Comparison of ENCODE assay signal across 8 mouse cellular contexts in genomic region chr2:27887461-27888264, GRCm38 (mm10). TPM values are rescaled to one million over a fixed set of nuclear protein-coding genes. Genes with fewer than 3 reads are reported as not detected.
DNase-seq lines count a peak whose midpoint lies in the region; ATAC-seq and TF ChIP-seq lines count a peak whose summit lies in the region.

No protein-coding gene starts in this region.

- peak; percentile 47 for DNase-seq in retina, embryonic 14.5 days (ENCODE audit: low spot score)
- no peak for DNase-seq in retina, postnatal 1 day
- no peak for DNase-seq in heart, embryonic 10.5 days (ENCODE audit: low spot score)
- DNase-seq in kidney, postnatal 14 days: peak; percentile 44
- no peak for DNase-seq in midbrain, postnatal 0 days (ENCODE audit: low spot score)
- no peak for DNase-seq in thymus, adult 2 months
- DNase-seq in natural killer cell, adult 2 months (ENCODE audit: low spot score in 2 of 2): no peak

- WGBS in heart, embryonic 10.5 days: 20% methylated on average over 11 of the region's 11 CpGs
- WGBS in midbrain, postnatal 0 days: 24% methylated on average over 11 of the region's 11 CpGs
- 41% methylated on average over 11 of the region's 11 CpGs for WGBS in thymus, adult 2 months

- H3K36me3 ChIP-seq in heart, embryonic 10.5 days: no peaks in the 10 kb centered on the region
- no peaks in the 10 kb centered on the region for H3K36me3 ChIP-seq in midbrain, postnatal 0 days (ENCODE audit: insufficient read depth, low read length)
- no peaks in the 10 kb centered on the region for H3K36me3 ChIP-seq in thymus, adult 2 months (ENCODE audit: control insufficient read depth, insufficient read depth, low read length)

- peaks cover 69% of the 10 kb centered on the region for H3K4me1 ChIP-seq in heart, embryonic 10.5 days
- 0 out of 2 replicates have a peak, but pooled peaks cover 2% of the 10 kb centered on the region for H3K4me1 ChIP-seq in midbrain, postnatal 0 days (ENCODE audit: insufficient read depth, low read length)
- 0 out of 2 replicates have a peak, but pooled peaks cover 8% of the 10 kb centered on the region for H3K4me1 ChIP-seq in thymus, adult 2 months (replicated peaks; ENCODE audit: control insufficient read depth, insufficient read depth, low read length)

- H3K27me3 ChIP-seq in heart, embryonic 10.5 days (ENCODE audit: insufficient read depth, poor library complexity, severe bottlenecking): peaks cover 10% of the 10 kb centered on the region; the same call in 1 of the 2 replicates
- H3K27me3 ChIP-seq in midbrain, postnatal 0 days (ENCODE audit: insufficient read depth, low read length): peaks cover 9% of the 10 kb centered on the region; the same call in 1 of the 2 replicates
- H3K27me3 ChIP-seq in thymus, adult 2 months (ENCODE audit: control insufficient read depth, insufficient read depth, low read length): peaks cover 13% of the 10 kb centered on the region

- no peak for TF ChIP-seq CTCF in midbrain, postnatal 0 days (IDR thresholded peaks at IDR 0.05)
- TF ChIP-seq CTCF in thymus, adult 2 months (IDR thresholded peaks at IDR 0.05; ENCODE audit: borderline replicate concordance, control insufficient read depth, extremely low read depth, insufficient read depth, low read length, poor library complexity): no peak

- peak overlapping the region; percentile 79 for H3K4me3 ChIP-seq in heart, embryonic 10.5 days
- H3K4me3 ChIP-seq in midbrain, postnatal 0 days (ENCODE audit: low read depth, low read length): peak overlapping the region; percentile 47; the same call in 1 of the 2 replicates
- no peak overlapping the region for H3K4me3 ChIP-seq in thymus, adult 2 months (ENCODE audit: control insufficient read depth, insufficient read depth, low read length)

- TF ChIP-seq POLR2A in thymus, adult 2 months (IDR thresholded peaks at IDR 0.05; ENCODE audit: control insufficient read depth, extremely low read depth, insufficient read depth, low read length, poor library complexity): no peak

- ATAC-seq in midbrain, postnatal 0 days (ENCODE audit: low FRiP score): no peak
- no peak for ATAC-seq in inflammation-experienced regulatory T-cells, adult 6 months

- H3K27ac ChIP-seq in heart, embryonic 10.5 days: peak overlapping the region; percentile 93
- H3K27ac ChIP-seq in midbrain, postnatal 0 days (ENCODE audit: low read depth, low read length): no peak overlapping the region
- no peak overlapping the region for H3K27ac ChIP-seq in thymus, adult 2 months (ENCODE audit: control insufficient read depth, insufficient read depth, low read length)

- peak overlapping the region; percentile 94 for H3K4me2 ChIP-seq in midbrain, postnatal 0 days (ENCODE audit: low read depth, low read length, poor library complexity, severe bottlenecking)

- no peak overlapping the region for H3K9ac ChIP-seq in midbrain, postnatal 0 days (replicated peaks; ENCODE audit: low read length, poor library complexity, severe bottlenecking)

- no peaks in the 10 kb centered on the region for H3K9me3 ChIP-seq in heart, embryonic 10.5 days
- no peaks in the 10 kb centered on the region for H3K9me3 ChIP-seq in midbrain, postnatal 0 days (ENCODE audit: low read length)

RNA-seq across cellular contexts. Expression of gene Col5a1, which starts 1.4 kb away (rescaled TPM):
- polyA plus RNA-seq in heart, embryonic 10.5 days (2016; fragmentation: Nextera tagmentation; extraction: Ambion mirVana): 31.3 and 37.4 TPM in 2 replicates
- total RNA-seq in midbrain, postnatal 0 days (2014; rRNA removed): 16.9 and 23.4 TPM in 2 replicates
- polyA plus RNA-seq in midbrain, postnatal 0 days (2015; fragmentation: Nextera tagmentation; extraction: Ambion mirVana): 5.4 and 5.6 TPM in 2 replicates
- 3.8 and 4.1 TPM in 2 replicates for polyA plus RNA-seq in thymus, adult 2 months (2012; rRNA removed)
- polyA plus RNA-seq in inflammation-experienced regulatory T-cells, adult 6 months (2017; shearing (Covaris generic)): not detected

Comparison
In these comparisons a context has a peak if more than half of its experiments do, and no peak if none do; other contexts are left out.
1. DNase-seq: peak in retina, embryonic 14.5 days (single experiment) and kidney, postnatal 14 days (single experiment); none in retina, postnatal 1 day (single experiment), heart, embryonic 10.5 days (single experiment), midbrain, postnatal 0 days (single experiment), thymus, adult 2 months (single experiment) and natural killer cell, adult 2 months (0 of 2).